Mouse (Mus musculus): Measurements from ENCODE around the gene Bicra.

- TF ChIP-seq CTCF (IDR thresholded peaks at IDR 0.05; ENCODE audit: low read depth, low read length) (no peak), GATA1 (IDR thresholded peaks at IDR 0.05; ENCODE audit: borderline replicate concordance, low read length) (no peak)
Observed at GRCm38 (mm10) chr7:16019256-16020094, 28.2 kb downstream of the Bicra start.
